Mouse (Mus musculus) forebrain, embryonic 16.5 days (tissue): ENCODE measurements around the gene S100a6. TPM values are rescaled to one million over a fixed set of nuclear protein-coding genes. Genes with fewer than 3 reads are reported as not detected.

Experiments
- ATAC-seq: fragments of 200-750 bp; cut with Nextera tagmentation; 2 replicates; pipeline ENCODE4 v1.8.0; 2017; ENCODE audit warnings: mild to moderate bottlenecking, moderate library complexity
- H3K27ac ChIP-seq: fragments of 300-500 bp; sonication (generic); 2 replicates; pipeline ENCODE4 v1.5.1; 2014; ENCODE audit warnings: low read length, control low read depth
- H3K27me3 ChIP-seq: fragments of 300-500 bp; sonication (generic); replicated peaks from 2 replicates; pipeline ENCODE4 v1.6.1; 2014; ENCODE audit warnings: low read length; ENCODE audit not compliant: control insufficient read depth, insufficient read depth
- H3K36me3 ChIP-seq: fragments of 300-500 bp; sonication (generic); 2 replicates; pipeline ENCODE4 v1.6.1; 2014; ENCODE audit not compliant: control insufficient read depth, insufficient read depth
- H3K4me1 ChIP-seq: fragments of 300-500 bp; sonication (generic); replicated peaks from 2 replicates; pipeline ENCODE4 v1.6.1; 2014; ENCODE audit warnings: low read length; ENCODE audit not compliant: control insufficient read depth, insufficient read depth
- H3K4me2 ChIP-seq: fragments of 300-500 bp; sonication (generic); 2 replicates; pipeline ENCODE4 v1.6.1; 2014; ENCODE audit warnings: mild to moderate bottlenecking, low read length, control low read depth
- H3K4me3 ChIP-seq: fragments of 300-500 bp; sonication (generic); replicated peaks from 2 replicates; pipeline ENCODE4 v1.5.1; 2014; ENCODE audit warnings: mild to moderate bottlenecking, low read length, control low read depth
- H3K9ac ChIP-seq: fragments of 300-500 bp; sonication (generic); replicated peaks from 2 replicates; pipeline ENCODE4 v1.6.1; 2014; ENCODE audit warnings: low read depth, low read length, control low read depth
- H3K9me3 ChIP-seq: fragments of 300-500 bp; sonication (generic); 2 replicates; pipeline ENCODE4 v1.6.1; 2016; ENCODE audit warnings: low read length; ENCODE audit not compliant: control insufficient read depth
- WGBS: fragments of 180-500 bp; shearing (Covaris S2); extraction: QIAGEN DNeasy Blood & Tissue Kit; methylation state at CpG from one replicate; pipeline ENCODE4 v1.1.7; 2014; 5-methylcytosine and 5-hydroxymethylcytosine counted together
- polyA plus RNA-seq: library from polyadenylated mRNA; unstranded; fragments of >200 nt; fragmentation: Nextera tagmentation; extraction: Ambion mirVana; gene quantifications from 2 replicates; pipeline ENCODE4 v1.2.1, GENCODE M21; 2015

The S100a6 gene
- polyA plus RNA-seq, 1 experiment from 2014 or later = 9.5 TPM

- H3K27ac ChIP-seq = no peak overlapping the region
- no peak overlapping the region for H3K4me2 ChIP-seq
- no peak overlapping the region for H3K4me3 ChIP-seq
- no peak overlapping the region for H3K9ac ChIP-seq
- H3K27me3 ChIP-seq = no peaks in the 10 kb centered on the region
- no peaks in the 10 kb centered on the region for H3K36me3 ChIP-seq
- peaks cover 13% of the 10 kb centered on the region for H3K4me1 ChIP-seq
- no peak for ATAC-seq
- no peaks in the 10 kb centered on the region for H3K9me3 ChIP-seq
- WGBS = 63% methylated on average over 4 of the region's 4 CpGs
Measured at GRCm38 (mm10) chr3:90627807-90628206, 15.1 kb downstream of the S100a6 start.

GRCm38 (mm10) chr3:90629298-90629697, 16.6 kb downstream of the S100a6 start:
- Histone ChIP-seq H3K9ac (no peak overlapping the region), H3K4me2 (no peak overlapping the region), H3K27ac (no peak overlapping the region), H3K9me3 (no peaks in the 10 kb centered on the region), H3K36me3 (no peaks in the 10 kb centered on the region), H3K4me1 (no peaks in the 10 kb centered on the region), H3K27me3 (no peaks in the 10 kb centered on the region), H3K4me3 (no peak overlapping the region)
- whole genome bisulfite sequencing = 76% methylated on average over 2 of the region's 2 CpGs
- ATAC-seq = no peak

- Histone ChIP-seq H3K4me3 (no peak overlapping the region), H3K4me1 (no peaks in the 10 kb centered on the region), H3K4me2 (no peak overlapping the region), H3K27ac (no peak overlapping the region), H3K9me3 (no peaks in the 10 kb centered on the region), H3K27me3 (no peaks in the 10 kb centered on the region), H3K36me3 (no peaks in the 10 kb centered on the region), H3K9ac (no peak overlapping the region)
- ATAC-seq = no peak
- WGBS = 74% methylated on average over 2 of the region's 2 CpGs
Measured at GRCm38 (mm10) chr3:90631984-90632383, 19.3 kb downstream of the S100a6 start.

GRCm38 (mm10) chr3:90638511-90639275, 26.0 kb downstream of the S100a6 start:
- no peaks in the 10 kb centered on the region for H3K36me3 ChIP-seq
- H3K4me2 ChIP-seq = no peak overlapping the region
- H3K4me3 ChIP-seq = no peak overlapping the region
- no peak overlapping the region for H3K27ac ChIP-seq
- H3K4me1 ChIP-seq = no peaks in the 10 kb centered on the region
- no peak overlapping the region for H3K9ac ChIP-seq
- no peaks in the 10 kb centered on the region for H3K9me3 ChIP-seq
- no peak for ATAC-seq
- 90% methylated on average over 1 of the region's 1 CpGs for WGBS
- no peaks in the 10 kb centered on the region for H3K27me3 ChIP-seq

GRCm38 (mm10) chr3:90639511-90640154, 27.0 kb downstream of the S100a6 start:
- Histone ChIP-seq H3K27ac (no peak overlapping the region), H3K4me1 (no peaks in the 10 kb centered on the region), H3K9me3 (no peaks in the 10 kb centered on the region), H3K9ac (no peak overlapping the region), H3K27me3 (no peaks in the 10 kb centered on the region), H3K36me3 (no peaks in the 10 kb centered on the region), H3K4me2 (no peak overlapping the region), H3K4me3 (no peak overlapping the region)
- ATAC-seq = no peak
- WGBS = 57% methylated on average over 7 of the region's 7 CpGs

GRCm38 (mm10) chr3:90640981-90641380, 28.3 kb downstream of the S100a6 start:
- Histone ChIP-seq H3K27me3 (no peaks in the 10 kb centered on the region), H3K9me3 (no peaks in the 10 kb centered on the region), H3K4me2 (no peak overlapping the region), H3K9ac (no peak overlapping the region), H3K27ac (no peak overlapping the region), H3K36me3 (no peaks in the 10 kb centered on the region), H3K4me3 (no peak overlapping the region), H3K4me1 (no peaks in the 10 kb centered on the region)
- 85% methylated on average over 7 of the region's 7 CpGs for WGBS
- ATAC-seq = no peak

- no peak overlapping the region for H3K4me3 ChIP-seq
- H3K36me3 ChIP-seq = no peaks in the 10 kb centered on the region
- H3K9me3 ChIP-seq = no peaks in the 10 kb centered on the region
- no peaks in the 10 kb centered on the region for H3K27me3 ChIP-seq
- no peak overlapping the region for H3K9ac ChIP-seq
- 53% methylated on average over 3 of the region's 3 CpGs for WGBS
- no peak overlapping the region for H3K4me2 ChIP-seq
- H3K27ac ChIP-seq = no peak overlapping the region
- no peaks in the 10 kb centered on the region for H3K4me1 ChIP-seq
- no peak for ATAC-seq
Measured at GRCm38 (mm10) chr3:90644220-90644619, 31.5 kb downstream of the S100a6 start.

GRCm38 (mm10) chr3:90647291-90647690, 34.6 kb downstream of the S100a6 start:
- H3K27ac ChIP-seq = no peak overlapping the region
- no peak overlapping the region for H3K4me2 ChIP-seq
- H3K27me3 ChIP-seq = no peaks in the 10 kb centered on the region
- H3K9ac ChIP-seq = no peak overlapping the region
- no peaks in the 10 kb centered on the region for H3K36me3 ChIP-seq
- WGBS = 87% methylated on average over 1 of the region's 1 CpGs
- ATAC-seq = no peak
- H3K4me3 ChIP-seq = no peak overlapping the region
- no peaks in the 10 kb centered on the region for H3K4me1 ChIP-seq
- H3K9me3 ChIP-seq = no peaks in the 10 kb centered on the region

- no peak overlapping the region for H3K9ac ChIP-seq
- no peaks in the 10 kb centered on the region for H3K36me3 ChIP-seq
- no peaks in the 10 kb centered on the region for H3K9me3 ChIP-seq
- ATAC-seq = no peak
- H3K4me1 ChIP-seq = no peaks in the 10 kb centered on the region
- H3K4me2 ChIP-seq = no peak overlapping the region
- H3K27me3 ChIP-seq = peaks cover 1% of the 10 kb centered on the region; the same call in 1 of the 2 replicates
- H3K27ac ChIP-seq = no peak overlapping the region
- no peak overlapping the region for H3K4me3 ChIP-seq
Measured at GRCm38 (mm10) chr3:90648981-90649380, 36.3 kb downstream of the S100a6 start.
